Mouse (Mus musculus): Measurements from ENCODE around the gene Ncoa3.
"Not testable (repeated sequence)": the region's sequence is repeated elsewhere in the genome, so short reads cannot be mapped to it uniquely, and the experiment has no call there.

DNA sequence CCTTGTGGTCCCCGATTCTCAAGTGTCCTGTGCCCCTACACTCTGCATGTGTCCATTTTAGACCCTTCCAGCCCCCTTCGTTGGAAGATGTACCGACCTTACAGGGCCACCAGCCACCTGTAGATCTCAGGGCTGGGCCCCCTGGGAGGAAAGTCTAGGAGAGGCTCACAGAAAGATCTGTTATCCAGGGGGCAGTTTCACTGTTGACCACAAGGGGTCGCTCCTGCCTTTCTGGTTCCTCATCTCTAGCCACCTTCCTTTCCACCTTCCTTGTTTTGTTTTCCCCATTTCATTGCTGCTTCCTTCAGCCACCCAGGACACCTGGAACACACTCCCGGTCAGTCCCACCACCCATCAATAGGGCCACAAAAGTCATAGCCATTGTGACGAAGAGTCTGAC is 92.5 kb downstream of the Ncoa3 start:
- TF ChIP-seq POLR2A (IDR thresholded peaks at IDR 0.05; ENCODE audit: borderline replicate concordance, extremely low read depth, insufficient read depth, insufficient read length, poor library complexity, severe bottlenecking) = not testable (repeated sequence)
- peak; percentile 75 for TF ChIP-seq CTCF (IDR thresholded peaks at IDR 0.05; ENCODE audit: borderline replicate concordance, extremely low read depth, insufficient read depth, insufficient read length)
